Mouse (Mus musculus) liver (tissue): ENCODE results near the gene Irf2bp1.
A peak's percentile ranks its signal among the peaks of the same experiment; 100 is the strongest.

Experiments
- DNase-seq: peaks from one replicate; pipeline ENCODE4 v3.0.0-alpha.2; 2020; ENCODE audit warnings: mixed read lengths

Irf2bp1 gene

DNA sequence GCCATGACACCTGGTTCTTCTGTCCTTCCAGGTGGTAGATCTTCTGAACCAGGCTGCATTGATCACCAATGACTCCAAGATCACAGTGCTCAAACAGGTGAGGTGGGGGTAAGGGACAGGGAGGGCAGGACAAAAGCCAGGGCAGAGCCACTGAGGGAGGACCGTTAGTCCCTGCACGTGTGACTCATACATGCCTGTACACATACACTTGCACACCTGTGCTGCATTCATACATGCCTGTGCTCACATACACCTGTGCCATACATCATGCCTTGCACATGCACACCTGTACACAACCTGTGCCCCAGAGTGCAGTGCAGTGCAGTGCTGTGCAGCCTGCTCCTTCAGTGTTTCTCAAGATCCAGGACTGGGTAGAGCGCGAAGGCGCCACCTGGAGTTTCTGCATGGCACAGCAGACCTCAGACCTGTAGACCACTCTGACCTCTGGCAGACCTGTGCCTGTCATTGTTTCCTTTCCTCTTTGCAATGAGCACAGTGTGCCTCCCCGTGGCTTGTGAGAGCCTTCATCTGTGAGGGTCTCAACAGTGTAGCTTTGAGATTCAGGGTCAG lies 25.3 kb downstream of the Irf2bp1 start:
- DNase-seq: peak; percentile 63

- no peak for DNase-seq
Observed at GRCm38 (mm10) chr7:19031641-19032040, 27.8 kb downstream of the Irf2bp1 start.

DNA sequence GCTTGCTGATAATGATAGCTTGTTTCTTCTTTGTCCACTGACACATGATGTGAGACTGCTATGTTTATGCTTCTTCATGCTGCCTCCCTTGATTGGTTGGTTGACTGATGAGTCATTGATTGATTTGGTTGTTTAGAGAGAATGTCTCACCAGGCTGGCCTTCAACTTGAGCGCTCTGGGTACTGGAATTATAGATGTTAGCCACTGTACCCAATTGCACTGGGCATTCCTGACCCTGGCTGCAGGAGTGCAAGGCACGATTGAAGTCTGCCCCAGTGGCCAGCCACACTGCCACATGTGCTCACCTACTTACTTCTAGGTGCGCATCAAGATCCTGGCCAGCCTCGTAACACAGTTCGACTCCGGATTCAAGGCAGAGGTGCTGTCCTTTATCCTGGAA lies 40.8 kb downstream of the Irf2bp1 start:
- no peak for DNase-seq

- no peak for DNase-seq
Observed at GRCm38 (mm10) chr7:19046286-19047069, 42.6 kb downstream of the Irf2bp1 start.

- DNase-seq: no peak
Observed at GRCm38 (mm10) chr7:19048006-19048527, 44.2 kb downstream of the Irf2bp1 start.

DNA sequence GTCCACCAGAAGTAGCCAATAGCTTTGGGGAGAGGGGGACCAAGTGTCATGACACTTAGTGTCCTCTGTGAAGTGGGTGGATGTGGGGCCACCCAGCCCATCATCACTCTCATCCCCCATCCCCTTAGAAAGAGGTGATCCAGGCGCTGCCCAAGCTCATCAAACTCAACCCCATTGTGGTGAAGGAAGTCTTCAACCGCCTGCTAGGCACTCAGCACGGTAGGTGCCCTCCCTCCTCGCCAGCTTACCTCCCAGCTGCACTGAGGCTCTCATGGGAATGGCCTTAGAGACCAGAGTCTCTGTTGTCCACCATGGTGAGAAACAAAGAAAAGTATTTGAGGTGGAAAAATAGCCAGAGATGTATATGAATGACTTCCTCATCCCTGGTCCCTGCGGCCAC lies 45.4 kb downstream of the Irf2bp1 start:
- DNase-seq: no peak

GRCm38 (mm10) chr7:19050172-19050571 lies 46.3 kb downstream of the Irf2bp1 start:
- no peak for DNase-seq

GRCm38 (mm10) chr7:19051161-19051560 lies 47.3 kb downstream of the Irf2bp1 start:
- no peak for DNase-seq

- DNase-seq: no peak
Observed at GRCm38 (mm10) chr7:19052345-19053135, 48.7 kb downstream of the Irf2bp1 start.

- DNase-seq: no peak
Observed at GRCm38 (mm10) chr7:19053136-19053532, 49.3 kb downstream of the Irf2bp1 start.

GRCm38 (mm10) chr7:19054047-19054776 lies 50.4 kb downstream of the Irf2bp1 start, which contains the start of gene Rsph6a:
Gene Rsph6a, plus strand, starts transcription at chr7:19054690.
- peak; percentile 32 for DNase-seq

DNA sequence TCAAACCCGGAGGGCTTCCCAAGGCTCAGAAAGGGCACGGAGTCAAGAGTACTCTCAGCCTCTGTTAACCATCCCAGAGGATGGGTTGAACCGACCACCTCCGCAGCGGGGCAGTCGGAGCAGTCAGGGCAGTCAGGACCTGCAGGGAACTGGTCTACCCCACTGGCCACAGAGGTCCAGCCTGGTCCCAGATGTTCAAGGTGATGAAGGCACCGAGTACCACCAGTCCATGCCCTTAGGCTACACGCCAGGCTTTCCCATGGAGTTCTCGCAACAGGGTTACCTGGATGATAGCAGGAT lies 50.9 kb downstream of the Irf2bp1 start:
- DNase-seq: no peak

- no peak for DNase-seq
Observed at GRCm38 (mm10) chr7:19055108-19055507, 51.3 kb downstream of the Irf2bp1 start.
